In the genomic region with DNA sequence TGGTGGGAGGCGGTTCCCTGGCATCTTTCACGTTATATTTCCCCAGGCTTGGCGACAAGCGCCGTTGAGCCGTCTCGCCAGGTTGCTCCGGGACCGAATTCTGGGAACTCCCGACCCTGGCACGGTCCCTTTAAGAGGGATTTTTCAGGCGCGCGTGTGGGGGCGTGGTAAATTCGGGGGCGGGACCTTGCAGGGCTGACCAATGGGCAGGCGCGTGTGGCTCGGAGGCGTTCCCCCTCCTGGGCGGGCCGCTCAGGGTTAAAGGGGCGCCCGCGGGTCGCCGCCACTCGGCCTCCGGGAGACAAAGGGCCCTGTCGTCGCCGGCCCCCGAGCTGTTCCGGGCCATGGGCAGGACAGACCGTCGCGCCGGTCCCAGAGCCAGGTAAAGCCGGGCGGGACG, we compare ENCODE assay signal across 8 mouse cellular contexts. TPM values are rescaled to one million over a fixed set of nuclear protein-coding genes. Genes with fewer than 3 reads are reported as not detected.
DNase-seq lines count a peak whose midpoint lies in the region; ATAC-seq lines count a peak whose summit lies in the region.

A gene (plus strand): TSS at position 242 of the 400 bp plus-strand sequence.

- peak within 1 kb of the TSS; percentile 71 for H3K4me2 ChIP-seq in embryonic facial prominence, embryonic 12.5 days (replicated peaks)
- H3K4me2 ChIP-seq in midbrain, embryonic 12.5 days (replicated peaks) = peak within 1 kb of the TSS; percentile 62

- DNase-seq in 3134 (ENCODE audit: extremely low read depth, insufficient read length, low spot score) = peak; percentile 87
- DNase-seq in adrenal gland, postnatal 36 days = peak; percentile 94 to 95
- DNase-seq in heart, adult 11 months = peak; percentile 99
- DNase-seq in kidney, adult 18-20 months = peak; percentile 94
- peak; percentile 97 for DNase-seq in limb, embryonic 10.5 days (ENCODE audit: low spot score)
- peak; percentile 92 for DNase-seq in skeletal muscle tissue, adult 2 months (ENCODE audit: low read depth, low spot score)

- H3K4me3 ChIP-seq in embryonic facial prominence, embryonic 12.5 days = peak within 1 kb of the TSS; percentile 83
- H3K4me3 ChIP-seq in limb, embryonic 10.5 days = peak within 1 kb of the TSS; percentile 77
- peak within 1 kb of the TSS; percentile 77 for H3K4me3 ChIP-seq in midbrain, embryonic 12.5 days

- H3K9ac ChIP-seq in embryonic facial prominence, embryonic 12.5 days = peak within 1 kb of the TSS; percentile 80
- peak within 1 kb of the TSS; percentile 92 for H3K9ac ChIP-seq in midbrain, embryonic 12.5 days (replicated peaks)

- H3K27ac ChIP-seq in embryonic facial prominence, embryonic 12.5 days = peak within 1 kb of the TSS; percentile 84
- peak within 1 kb of the TSS; percentile 97 for H3K27ac ChIP-seq in limb, embryonic 10.5 days
- peak within 1 kb of the TSS; percentile 73 for H3K27ac ChIP-seq in midbrain, embryonic 12.5 days (replicated peaks)

- H3K27me3 ChIP-seq in embryonic facial prominence, embryonic 12.5 days = peaks cover 17% of the 10 kb centered on the region
- H3K27me3 ChIP-seq in limb, embryonic 10.5 days (ENCODE audit: low read depth, poor library complexity, severe bottlenecking) = peaks cover 24% of the 10 kb centered on the region
- peaks cover 25% of the 10 kb centered on the region for H3K27me3 ChIP-seq in midbrain, embryonic 12.5 days

- WGBS in embryonic facial prominence, embryonic 12.5 days = under 1% methylated on average over 36 of the region's 42 CpGs
- under 1% methylated on average over 42 of the region's 42 CpGs for WGBS in limb, embryonic 10.5 days
- WGBS in midbrain, embryonic 12.5 days = under 1% methylated on average over 40 of the region's 42 CpGs

- ATAC-seq in embryonic facial prominence, embryonic 12.5 days (ENCODE audit: insufficient number of reproducible peaks, insufficient read depth, low FRiP score, low TSS enrichment) = peak; percentile 87
- ATAC-seq in midbrain, embryonic 12.5 days (ENCODE audit: low FRiP score, low read depth) = peak; percentile 94

- H3K4me1 ChIP-seq in embryonic facial prominence, embryonic 12.5 days = peaks cover 16% of the 10 kb centered on the region
- peaks cover 45% of the 10 kb centered on the region for H3K4me1 ChIP-seq in limb, embryonic 10.5 days
- H3K4me1 ChIP-seq in midbrain, embryonic 12.5 days = peaks cover 34% of the 10 kb centered on the region

- no peaks in the 10 kb centered on the region for H3K9me3 ChIP-seq in embryonic facial prominence, embryonic 12.5 days
- no peaks in the 10 kb centered on the region for H3K9me3 ChIP-seq in limb, embryonic 10.5 days (replicated peaks)
- H3K9me3 ChIP-seq in midbrain, embryonic 12.5 days = no peaks in the 10 kb centered on the region

- peaks cover 31% of the 10 kb centered on the region for H3K36me3 ChIP-seq in embryonic facial prominence, embryonic 12.5 days
- H3K36me3 ChIP-seq in limb, embryonic 10.5 days = peaks cover 34% of the 10 kb centered on the region
- peaks cover 27% of the 10 kb centered on the region for H3K36me3 ChIP-seq in midbrain, embryonic 12.5 days

RNA-seq across cellular contexts. Expression of the gene that starts here (rescaled TPM):
- 1 to 10 TPM; 5.5 to 7.0 TPM for total RNA-seq in adrenal gland, postnatal 36 days (2021)
- polyA plus RNA-seq in embryonic facial prominence, embryonic 12.5 days (2016; fragmentation: Nextera tagmentation; extraction: Ambion mirVana) = 47.3 and 48.1 TPM in 2 replicates
- 60.2 and 67.0 TPM in 2 replicates for polyA plus RNA-seq in limb, embryonic 10.5 days (2016; fragmentation: Nextera tagmentation; extraction: Ambion mirVana)
- 53.0 and 53.5 TPM in 2 replicates for polyA plus RNA-seq in midbrain, embryonic 12.5 days (2016; fragmentation: Nextera tagmentation; extraction: Ambion mirVana)

Comparison
In these comparisons a context has a peak if more than half of its experiments do, and no peak if none do; other contexts are left out.
1. Peak in every context shown above with its lines: DNase-seq, ATAC-seq, H3K4me3 ChIP-seq and H3K27ac ChIP-seq.